Mouse (Mus musculus): ENCODE measurements at regions not wholly inside any gene's neighbourhood (a gene's known extent, or its start where the extent isn't known, plus 50 kb on each side); places are given as distances from the start of the nearest gene placed in this dataset.

DNA sequence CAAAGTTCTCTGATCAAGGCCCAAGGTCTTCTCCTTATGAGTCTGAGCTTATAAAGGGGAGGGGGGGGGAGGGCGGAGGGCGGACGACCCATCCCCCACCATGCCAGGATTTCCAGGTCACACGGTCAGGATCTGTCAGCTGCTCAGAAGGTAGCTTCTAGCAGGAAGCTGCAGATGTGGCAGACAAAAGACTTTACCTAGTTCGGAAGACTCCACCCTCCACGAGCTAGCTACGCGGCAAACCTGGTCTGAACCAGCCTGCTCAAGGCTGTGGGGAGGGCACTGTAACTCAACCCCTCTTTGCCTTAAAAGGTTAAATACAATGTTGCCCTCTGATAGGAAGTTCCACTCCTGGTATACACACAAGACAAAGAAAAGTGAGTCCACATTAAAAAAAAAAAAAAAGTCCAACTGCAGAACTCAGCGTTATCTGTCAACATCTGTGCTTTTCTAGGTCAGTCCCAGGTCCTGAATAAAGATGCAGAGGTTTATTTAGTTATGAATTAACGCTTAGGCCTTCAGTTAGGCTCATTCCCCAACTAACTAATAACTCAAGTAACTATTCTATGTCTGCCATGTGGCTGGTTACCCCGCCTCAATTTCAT lies 108.7 kb downstream of the Rpl14 start:
- 40% methylated on average over 11 of the region's 11 CpGs for WGBS
- no peaks in the 10 kb centered on the region for H3K9me3 ChIP-seq (replicated peaks)
- no peaks in the 10 kb centered on the region for H3K36me3 ChIP-seq
- no peak; the same call in 1 of the 2 replicates for ATAC-seq (replicated peaks; ENCODE audit: low FRiP score)
- no peak overlapping the region for H3K4me3 ChIP-seq (replicated peaks)
- H3K4me1 ChIP-seq, result peaks cover 35% of the 10 kb centered on the region
- no peak overlapping the region for H3K9ac ChIP-seq
- H3K4me2 ChIP-seq, result no peak overlapping the region
- H3K27ac ChIP-seq, result peak overlapping the region; percentile 43
- H3K27me3 ChIP-seq, result no peaks in the 10 kb centered on the region; the same call in 1 of the 2 replicates

DNA sequence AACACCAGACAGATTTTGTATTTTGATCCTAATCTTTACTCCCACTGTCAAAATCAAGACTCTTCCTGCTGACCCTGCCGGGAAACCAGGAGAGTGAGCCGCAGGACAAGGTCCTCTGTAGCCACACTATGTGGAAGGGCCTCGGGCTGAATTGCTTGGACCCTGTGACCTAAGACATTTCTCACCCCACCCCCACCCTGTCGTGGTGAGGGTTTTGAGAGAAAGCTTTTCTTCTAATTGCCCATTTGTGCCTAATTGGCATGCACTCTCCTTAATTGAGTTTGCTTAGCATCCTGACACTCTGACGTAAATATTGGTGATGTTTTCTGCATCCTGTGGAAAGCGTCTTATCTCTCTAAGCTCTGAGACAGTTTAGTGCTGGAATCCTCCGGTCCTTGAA lies 110.2 kb downstream of the Rpl14 start:
- H3K27ac ChIP-seq, result no peak overlapping the region
- WGBS, result 31% methylated on average over 7 of the region's 7 CpGs
- no peaks in the 10 kb centered on the region for H3K36me3 ChIP-seq
- no peak overlapping the region for H3K4me2 ChIP-seq
- H3K4me1 ChIP-seq, result peaks cover 26% of the 10 kb centered on the region
- ATAC-seq (replicated peaks; ENCODE audit: low FRiP score), result no peak
- no peaks in the 10 kb centered on the region; the same call in 1 of the 2 replicates for H3K27me3 ChIP-seq
- H3K9ac ChIP-seq, result no peak overlapping the region
- no peak overlapping the region for H3K4me3 ChIP-seq (replicated peaks)
- H3K9me3 ChIP-seq (replicated peaks), result no peaks in the 10 kb centered on the region

DNA sequence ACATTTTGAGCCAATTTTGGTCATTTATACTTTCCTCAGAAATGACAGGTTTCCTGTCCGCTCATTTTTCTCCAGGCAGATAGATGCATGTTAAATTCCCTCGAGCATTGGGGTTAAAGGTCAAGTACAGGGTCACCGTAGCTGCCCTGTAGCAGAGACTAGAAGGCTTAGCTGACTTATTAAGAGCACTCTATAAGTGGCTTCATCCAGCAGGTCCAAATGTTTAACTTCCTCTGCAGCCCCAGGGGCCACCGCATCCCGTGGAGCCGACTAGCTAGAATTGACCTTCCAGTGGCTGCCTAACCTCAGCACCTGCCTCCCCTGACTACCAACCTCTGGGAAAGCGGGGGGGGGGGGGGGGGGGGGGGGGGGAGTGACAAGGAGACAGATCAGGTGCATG lies 114.7 kb downstream of the Rpl14 start:
- 17% methylated on average over 6 of the region's 7 CpGs for WGBS
- Histone ChIP-seq H3K9ac (no peak overlapping the region), H3K27ac (no peak overlapping the region), H3K27me3 (no peaks in the 10 kb centered on the region), H3K4me3 (replicated peaks) (no peak overlapping the region), H3K36me3 (no peaks in the 10 kb centered on the region), H3K4me2 (no peak overlapping the region), H3K9me3 (replicated peaks) (no peaks in the 10 kb centered on the region), H3K4me1 (peaks cover 26% of the 10 kb centered on the region)
- ATAC-seq (replicated peaks; ENCODE audit: low FRiP score), result no peak

DNA sequence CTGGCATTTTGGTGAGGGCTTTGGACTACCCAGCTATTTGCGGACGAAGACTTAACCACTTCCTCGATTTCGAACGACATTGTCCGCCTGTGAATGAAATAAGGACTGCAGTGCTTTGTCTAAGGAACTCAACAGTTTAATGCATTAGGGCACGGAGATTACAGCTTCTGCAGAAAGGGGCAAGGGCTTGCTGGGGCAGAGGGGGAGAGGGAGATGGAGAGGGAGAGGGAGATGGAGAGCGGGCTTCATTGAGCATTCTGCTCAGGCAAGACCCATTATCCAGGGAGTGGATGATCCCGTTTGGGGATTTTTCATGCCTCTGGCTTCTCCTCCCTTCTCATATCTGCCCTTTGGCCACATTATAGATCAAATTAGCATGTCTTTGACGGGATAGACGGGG lies 117.8 kb downstream of the Rpl14 start:
- peaks cover 40% of the 10 kb centered on the region for H3K4me1 ChIP-seq
- WGBS, result 80% methylated on average over 11 of the region's 11 CpGs
- no peak for ATAC-seq (replicated peaks; ENCODE audit: low FRiP score)
- no peaks in the 10 kb centered on the region for H3K9me3 ChIP-seq (replicated peaks)
- H3K4me2 ChIP-seq, result no peak overlapping the region
- H3K27ac ChIP-seq, result no peak overlapping the region
- no peak overlapping the region for H3K9ac ChIP-seq
- H3K27me3 ChIP-seq, result no peaks in the 10 kb centered on the region
- H3K36me3 ChIP-seq, result no peaks in the 10 kb centered on the region
- H3K4me3 ChIP-seq (replicated peaks), result no peak overlapping the region

DNA sequence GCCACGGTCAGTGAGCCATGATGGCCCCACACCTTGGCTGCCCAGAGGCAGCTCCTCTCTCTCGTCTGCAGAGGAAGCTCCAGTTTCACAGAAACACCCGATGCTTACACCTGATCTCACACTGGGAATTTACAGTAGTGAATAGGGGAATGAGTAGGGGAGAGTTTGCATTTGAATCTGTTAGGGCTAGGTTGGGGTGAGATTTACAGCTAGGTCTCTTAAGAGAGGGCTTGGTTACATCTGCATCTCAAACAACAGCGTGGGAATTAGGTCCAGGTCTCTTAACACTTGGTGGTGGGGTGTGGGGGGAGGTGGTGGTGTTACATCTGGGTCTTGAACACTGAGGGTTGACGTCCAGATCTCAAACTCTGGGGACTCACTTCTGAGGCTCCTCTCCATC lies 119.3 kb downstream of the Rpl14 start:
- Histone ChIP-seq H3K4me1 (peaks cover 40% of the 10 kb centered on the region), H3K36me3 (no peaks in the 10 kb centered on the region), H3K27me3 (no peaks in the 10 kb centered on the region), H3K9ac (no peak overlapping the region), H3K9me3 (replicated peaks) (no peaks in the 10 kb centered on the region), H3K4me3 (replicated peaks) (no peak overlapping the region), H3K27ac (peak overlapping the region; percentile 95), H3K4me2 (peak overlapping the region; percentile 58)
- 20% methylated on average over 5 of the region's 5 CpGs for WGBS
- no peak for ATAC-seq (replicated peaks; ENCODE audit: low FRiP score)

DNA sequence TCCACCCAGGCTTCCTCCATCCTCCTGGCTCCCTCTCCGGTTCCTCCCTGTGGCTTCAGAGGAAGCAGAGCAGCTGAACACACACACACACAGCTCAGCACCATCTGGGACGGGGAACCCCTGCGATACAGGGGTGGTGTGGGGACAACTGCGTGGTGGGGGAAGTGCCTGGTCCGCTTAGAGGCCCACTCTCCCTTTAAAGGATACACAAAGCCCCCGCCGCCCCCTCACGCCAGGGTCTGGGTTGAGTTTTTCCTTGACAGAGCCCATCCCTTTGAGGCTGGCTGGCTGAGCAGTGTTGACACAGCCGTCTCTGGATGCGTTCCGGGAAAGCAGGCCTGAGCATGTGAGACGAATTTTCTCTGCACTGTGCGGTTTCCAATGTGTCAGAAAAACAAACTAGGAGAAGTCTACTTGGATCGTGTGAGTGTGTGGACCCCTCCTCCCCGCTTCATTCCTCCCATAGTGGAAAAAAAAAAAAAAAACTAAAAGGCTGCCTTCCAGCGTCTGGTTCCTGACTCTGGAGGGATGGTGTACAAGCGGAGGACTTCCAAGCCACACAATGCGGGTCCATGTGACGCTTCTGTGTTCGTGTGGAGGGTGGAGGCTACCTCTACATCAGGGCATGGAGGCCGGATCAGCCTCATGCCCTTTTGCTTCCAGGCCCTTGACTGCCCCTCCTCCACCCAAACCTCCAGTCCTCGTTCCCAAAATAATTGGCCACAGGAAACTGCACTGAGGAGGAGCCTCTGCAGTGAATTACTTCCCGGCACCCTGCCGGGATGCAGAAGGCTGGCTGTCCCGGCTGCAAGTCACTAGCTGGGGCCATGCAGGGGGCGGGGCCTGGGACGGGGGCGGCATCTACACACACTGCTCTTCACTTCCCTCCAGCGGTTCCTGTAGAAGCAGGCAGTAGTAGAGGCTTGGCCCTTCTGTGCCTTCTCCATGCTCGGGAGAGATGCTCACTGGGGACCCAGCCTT lies 120.0 kb downstream of the Rpl14 start:
- Histone ChIP-seq H3K27ac (peak overlapping the region; percentile 95), H3K4me1 (peaks cover 37% of the 10 kb centered on the region), H3K9ac (peak overlapping the region; percentile 35; the same call in 1 of the 2 replicates), H3K36me3 (no peaks in the 10 kb centered on the region), H3K27me3 (no peaks in the 10 kb centered on the region), H3K4me2 (peak overlapping the region; percentile 58), H3K9me3 (replicated peaks) (no peaks in the 10 kb centered on the region), H3K4me3 (replicated peaks) (peak overlapping the region; percentile 27)
- ATAC-seq (replicated peaks; ENCODE audit: low FRiP score), result peak; percentile 96
- 5% methylated on average over 30 of the region's 30 CpGs for WGBS

DNA sequence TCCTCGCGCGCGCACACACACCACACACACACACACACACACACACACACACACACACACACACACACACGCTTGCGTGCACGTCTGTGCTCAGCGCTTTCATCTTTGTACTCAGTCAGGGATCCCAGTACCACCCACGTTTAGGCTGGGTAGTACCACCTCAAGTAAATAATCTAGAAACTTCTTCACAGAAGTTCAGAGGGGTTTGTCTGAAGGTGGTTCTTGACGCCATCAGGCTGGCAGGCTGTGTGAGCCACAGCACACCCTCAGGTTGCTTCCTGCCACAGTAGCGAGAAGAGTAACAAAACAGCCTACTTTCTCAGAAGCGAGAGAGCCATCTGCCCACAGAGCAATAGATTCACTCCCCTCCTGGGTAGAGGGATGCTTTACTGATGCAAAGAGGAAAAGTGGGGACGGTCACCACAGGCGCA lies 120.7 kb downstream of the Rpl14 start:
- H3K9ac ChIP-seq, result no peak overlapping the region
- WGBS, result 20% methylated on average over 10 of the region's 14 CpGs
- H3K4me1 ChIP-seq, result peaks cover 32% of the 10 kb centered on the region
- no peaks in the 10 kb centered on the region for H3K36me3 ChIP-seq
- 0 out of 2 replicates have a peak, but pooled peaks have one; percentile 5 for ATAC-seq (replicated peaks; ENCODE audit: low FRiP score)
- peak overlapping the region; percentile 95 for H3K27ac ChIP-seq
- no peaks in the 10 kb centered on the region for H3K9me3 ChIP-seq (replicated peaks)
- H3K4me3 ChIP-seq (replicated peaks), result peak overlapping the region; percentile 27
- H3K27me3 ChIP-seq, result no peaks in the 10 kb centered on the region
- H3K4me2 ChIP-seq, result peak overlapping the region; percentile 58

DNA sequence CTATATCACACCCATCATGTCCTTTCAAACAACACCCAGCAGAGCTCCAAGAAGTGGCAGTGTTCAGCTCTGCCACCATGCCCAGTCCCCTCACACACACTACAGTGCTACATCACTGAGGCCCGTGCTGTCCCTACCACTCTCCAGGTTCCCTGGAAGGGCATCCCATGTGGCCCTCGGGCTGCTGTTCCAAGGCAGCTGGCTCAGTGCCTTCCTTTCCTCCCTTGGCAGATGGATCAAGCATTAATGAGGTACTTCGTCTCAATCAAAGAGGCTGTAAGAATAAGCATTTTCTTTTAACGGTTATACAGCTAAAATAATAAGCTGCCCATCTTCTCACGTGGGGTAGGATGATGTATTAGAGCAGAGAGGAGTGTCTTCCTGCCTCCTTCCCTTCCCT lies 123.2 kb downstream of the Rpl14 start:
- Histone ChIP-seq H3K4me3 (replicated peaks) (no peak overlapping the region), H3K4me1 (peaks cover 32% of the 10 kb centered on the region), H3K27me3 (no peaks in the 10 kb centered on the region), H3K36me3 (no peaks in the 10 kb centered on the region), H3K9me3 (replicated peaks) (no peaks in the 10 kb centered on the region), H3K27ac (no peak overlapping the region), H3K4me2 (no peak overlapping the region), H3K9ac (no peak overlapping the region)
- WGBS, result 53% methylated on average over 5 of the region's 5 CpGs
- no peak for ATAC-seq (replicated peaks; ENCODE audit: low FRiP score)

DNA sequence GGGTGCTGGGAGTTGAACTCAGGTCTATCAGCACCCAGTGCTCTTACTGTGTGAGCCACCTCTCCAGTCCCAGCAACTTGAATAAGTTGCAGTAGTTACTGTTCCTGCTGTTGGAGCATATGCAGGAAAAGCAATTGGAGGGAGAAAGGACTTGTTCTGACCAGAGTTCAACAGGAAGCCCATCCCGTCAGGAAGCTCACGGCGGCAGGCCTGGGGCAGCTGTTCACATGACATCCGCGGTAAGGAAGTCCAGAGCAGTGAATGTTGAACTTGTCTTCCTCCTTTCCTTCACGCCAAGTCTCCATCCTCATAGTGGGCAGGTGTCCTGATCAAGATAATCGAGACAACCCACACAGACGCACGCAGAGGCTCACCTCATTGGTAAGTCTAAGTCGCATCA lies 124.7 kb downstream of the Rpl14 start:
- Histone ChIP-seq H3K36me3 (no peaks in the 10 kb centered on the region), H3K9me3 (replicated peaks) (no peaks in the 10 kb centered on the region), H3K27me3 (no peaks in the 10 kb centered on the region), H3K9ac (no peak overlapping the region), H3K4me1 (peaks cover 18% of the 10 kb centered on the region), H3K4me2 (no peak overlapping the region), H3K4me3 (replicated peaks) (no peak overlapping the region), H3K27ac (0 out of 2 replicates have a peak overlapping the region, but pooled peaks have one; percentile 43)
- WGBS, result 86% methylated on average over 10 of the region's 10 CpGs
- no peak for ATAC-seq (replicated peaks; ENCODE audit: low FRiP score)

DNA sequence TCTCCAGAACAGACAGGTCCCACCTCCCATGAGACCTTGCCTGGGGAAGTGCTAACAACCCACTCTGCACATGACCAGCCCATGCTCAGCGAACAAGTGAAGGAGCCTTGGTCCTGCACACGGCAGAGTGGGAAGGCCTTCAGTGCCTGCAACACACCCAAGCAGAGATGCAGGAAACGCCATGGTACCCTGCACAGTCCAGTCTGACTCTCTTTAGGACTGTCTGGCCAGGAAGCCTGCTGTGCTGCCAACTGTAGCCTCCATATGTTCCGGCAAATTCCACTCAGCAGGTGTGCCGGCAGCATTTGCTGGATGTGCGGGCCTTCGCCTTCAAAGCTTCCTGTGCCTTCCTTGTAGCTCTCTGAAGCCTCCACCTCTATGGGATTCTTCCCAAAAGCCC lies 126.5 kb downstream of the Rpl14 start:
- Histone ChIP-seq H3K4me3 (replicated peaks) (no peak overlapping the region), H3K9me3 (replicated peaks) (no peaks in the 10 kb centered on the region), H3K27me3 (no peaks in the 10 kb centered on the region), H3K4me1 (peaks cover under 1% of the 10 kb centered on the region; the same call in 1 of the 2 replicates), H3K9ac (no peak overlapping the region), H3K27ac (no peak overlapping the region), H3K4me2 (no peak overlapping the region), H3K36me3 (no peaks in the 10 kb centered on the region)
- WGBS, result 88% methylated on average over 7 of the region's 7 CpGs
- no peak for ATAC-seq (replicated peaks; ENCODE audit: low FRiP score)

DNA sequence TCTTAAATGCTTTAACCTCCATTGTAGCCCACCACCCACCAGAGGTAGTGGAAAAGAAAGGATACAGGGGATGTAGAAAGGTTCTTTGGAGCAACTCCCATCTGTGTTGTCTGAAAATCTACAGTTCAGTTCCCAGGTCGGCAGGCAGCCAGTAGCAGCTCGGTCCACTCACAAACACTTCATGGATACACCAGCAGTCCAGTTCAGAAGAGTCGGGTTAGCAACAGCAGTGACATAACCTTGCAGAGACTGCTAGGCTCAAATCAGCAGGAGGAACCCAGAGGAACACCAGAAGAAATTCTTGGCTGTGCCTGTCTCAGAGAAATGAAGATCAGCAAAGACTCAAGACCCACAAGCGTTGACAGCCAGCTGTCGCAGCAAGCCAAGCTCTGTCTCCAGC lies 128.5 kb downstream of the Rpl14 start:
- H3K4me1 ChIP-seq, result peaks cover 10% of the 10 kb centered on the region
- H3K9me3 ChIP-seq (replicated peaks), result no peaks in the 10 kb centered on the region
- H3K9ac ChIP-seq, result no peak overlapping the region
- no peaks in the 10 kb centered on the region for H3K27me3 ChIP-seq
- no peak for ATAC-seq (replicated peaks; ENCODE audit: low FRiP score)
- no peak overlapping the region for H3K4me2 ChIP-seq
- no peak overlapping the region for H3K4me3 ChIP-seq (replicated peaks)
- H3K36me3 ChIP-seq, result no peaks in the 10 kb centered on the region
- H3K27ac ChIP-seq, result no peak overlapping the region
- WGBS, result 78% methylated on average over 5 of the region's 5 CpGs

DNA sequence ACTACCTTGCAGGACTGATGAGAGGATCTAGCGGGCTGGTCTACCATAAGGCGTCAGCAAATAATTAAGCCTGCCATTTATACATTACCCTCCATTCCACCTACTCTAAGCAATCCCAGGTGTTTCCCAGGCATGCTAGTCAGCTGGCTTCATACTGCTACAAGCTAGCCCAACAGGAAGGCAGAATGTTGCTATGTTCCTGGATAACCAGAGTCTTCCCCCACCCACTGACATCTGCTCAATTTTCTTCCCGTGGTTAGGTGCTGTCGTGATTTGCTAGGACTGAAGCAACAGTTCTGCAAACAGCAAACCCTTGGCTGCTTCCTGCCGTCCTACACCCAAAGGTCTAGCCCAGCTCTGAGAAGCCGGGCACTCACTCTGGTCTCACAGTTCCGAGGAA lies 131.6 kb downstream of the Rpl14 start:
- H3K4me1 ChIP-seq, result peaks cover 10% of the 10 kb centered on the region
- H3K4me2 ChIP-seq, result no peak overlapping the region
- H3K9me3 ChIP-seq (replicated peaks), result no peaks in the 10 kb centered on the region
- no peak overlapping the region for H3K4me3 ChIP-seq (replicated peaks)
- 75% methylated on average over 7 of the region's 7 CpGs for WGBS
- H3K27me3 ChIP-seq, result no peaks in the 10 kb centered on the region
- no peak overlapping the region for H3K9ac ChIP-seq
- peak overlapping the region; percentile 48; the same call in 1 of the 2 replicates for H3K27ac ChIP-seq
- no peak for ATAC-seq (replicated peaks; ENCODE audit: low FRiP score)
- no peaks in the 10 kb centered on the region for H3K36me3 ChIP-seq
